Mouse (Mus musculus): ENCODE results near the gene Tsnax. TPM values are rescaled to one million over a fixed set of nuclear protein-coding genes. Genes with fewer than 3 reads are reported as not detected.

Tsnax gene
- polyA plus RNA-seq, 1 experiment from 2014 or later: 129 TPM

- no peak for DNase-seq (ENCODE audit: low spot score)
Observed at GRCm38 (mm10) chr8:125041496-125041895, 28.7 kb downstream of the Tsnax start.

- DNase-seq (ENCODE audit: low spot score): no peak
Observed at GRCm38 (mm10) chr8:125043394-125043793, 30.6 kb downstream of the Tsnax start.

- DNase-seq (ENCODE audit: low spot score): no peak
Observed at GRCm38 (mm10) chr8:125043935-125044334, 31.1 kb downstream of the Tsnax start.

- DNase-seq (ENCODE audit: low spot score): no peak
Observed at GRCm38 (mm10) chr8:125045760-125046159, 33.0 kb downstream of the Tsnax start.

- DNase-seq (ENCODE audit: low spot score): no peak
Observed at GRCm38 (mm10) chr8:125049051-125049750, 36.4 kb downstream of the Tsnax start.

GRCm38 (mm10) chr8:125049826-125050225, 37.0 kb downstream of the Tsnax start:
- DNase-seq (ENCODE audit: low spot score): no peak

GRCm38 (mm10) chr8:125052026-125052425, 39.2 kb downstream of the Tsnax start:
- peak; percentile 74 for DNase-seq (ENCODE audit: low spot score)

GRCm38 (mm10) chr8:125053505-125054435, 41.0 kb downstream of the Tsnax start, which contains the start of gene Disc1:
Gene Disc1, plus strand, starts transcription at chr8:125054195.
- DNase-seq (ENCODE audit: low spot score): no peak

- no peak for DNase-seq (ENCODE audit: low spot score)
Observed at GRCm38 (mm10) chr8:125054436-125054810, 41.6 kb downstream of the Tsnax start.

GRCm38 (mm10) chr8:125060904-125061303, 48.1 kb downstream of the Tsnax start:
- no peak for DNase-seq (ENCODE audit: low spot score)

- no peak for DNase-seq (ENCODE audit: low spot score)
Observed at GRCm38 (mm10) chr8:125065596-125065995, 52.8 kb downstream of the Tsnax start.

- DNase-seq (ENCODE audit: low spot score): peak; percentile 83
Observed at GRCm38 (mm10) chr8:125066913-125067595, 54.3 kb downstream of the Tsnax start.

GRCm38 (mm10) chr8:125067596-125067960, 54.8 kb downstream of the Tsnax start:
- peak; percentile 69 for DNase-seq (ENCODE audit: low spot score)

GRCm38 (mm10) chr8:125068146-125068905, 55.5 kb downstream of the Tsnax start:
- peak; percentile 27 for DNase-seq (ENCODE audit: low spot score)

- no peak for DNase-seq (ENCODE audit: low spot score)
Observed at GRCm38 (mm10) chr8:125069304-125069703, 56.5 kb downstream of the Tsnax start.

GRCm38 (mm10) chr8:125069733-125070132, 56.9 kb downstream of the Tsnax start:
- no peak for DNase-seq (ENCODE audit: low spot score)

GRCm38 (mm10) chr8:125074141-125074540, 61.3 kb downstream of the Tsnax start:
- no peak for DNase-seq (ENCODE audit: low spot score)

GRCm38 (mm10) chr8:125074581-125074980, 61.8 kb downstream of the Tsnax start:
- DNase-seq (ENCODE audit: low spot score): no peak

- no peak for DNase-seq (ENCODE audit: low spot score)
Observed at GRCm38 (mm10) chr8:125075389-125075788, 62.6 kb downstream of the Tsnax start.

- DNase-seq (ENCODE audit: low spot score): no peak
Observed at GRCm38 (mm10) chr8:125077326-125077725, 64.5 kb downstream of the Tsnax start.

GRCm38 (mm10) chr8:125078771-125079384, 66.1 kb downstream of the Tsnax start:
- DNase-seq (ENCODE audit: low spot score): no peak

All from thymus, postnatal 0 days (tissue).